Mouse (Mus musculus): Measurements from ENCODE around the gene Polr2l. TPM values are rescaled to one million over a fixed set of nuclear protein-coding genes. Genes with fewer than 3 reads are reported as not detected.
A peak's percentile ranks its signal among the peaks of the same experiment; 100 is the strongest.

Polr2l gene
- polyA plus RNA-seq, 1 experiment: 5.0 TPM

DNA sequence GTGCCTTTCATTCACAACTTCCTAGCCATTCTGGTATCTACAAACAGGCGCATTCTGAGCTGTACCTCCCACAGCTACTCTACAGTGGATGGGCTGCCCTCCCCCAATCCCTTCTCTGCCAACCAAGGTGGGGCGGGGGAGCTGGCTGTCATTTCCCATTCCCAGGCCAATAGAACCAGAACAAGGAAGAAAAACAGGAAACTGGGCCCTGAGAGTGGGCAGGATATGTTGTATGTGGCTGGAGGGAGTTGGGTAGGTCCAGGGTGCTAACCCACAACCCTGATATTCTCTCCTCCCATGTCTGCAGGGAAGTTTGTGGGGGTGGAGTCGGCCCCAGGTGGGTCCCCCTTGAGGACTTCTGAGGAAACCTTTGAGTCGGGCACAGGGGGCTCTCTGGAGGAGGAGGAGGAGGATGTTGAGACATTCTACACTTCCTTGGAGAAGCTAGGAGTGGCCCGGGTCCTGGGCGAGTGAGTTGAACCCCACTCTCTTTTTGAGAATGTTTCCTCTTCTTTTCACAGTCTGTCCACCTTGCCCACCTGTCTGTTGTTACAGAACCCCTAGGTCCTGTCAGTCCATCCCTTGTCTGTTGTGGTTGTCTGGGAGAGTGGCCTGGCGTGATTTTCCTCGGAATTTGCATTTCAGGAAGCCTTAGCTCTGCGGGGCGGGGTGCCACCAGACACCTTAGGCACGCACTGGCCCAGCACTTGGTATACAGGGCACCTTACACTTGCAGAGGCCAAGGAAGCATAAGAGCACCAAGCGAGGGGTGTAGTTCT is 10.9 kb downstream of the Polr2l start:
- H3K4me1 ChIP-seq (ENCODE audit: control insufficient read depth, insufficient read depth, low read length): peaks cover 68% of the 10 kb centered on the region
- no peak for TF ChIP-seq CTCF (IDR thresholded peaks at IDR 0.05; ENCODE audit: low read depth, low read length)
- TF ChIP-seq POLR2A (IDR thresholded peaks at IDR 0.05; ENCODE audit: borderline replicate concordance, low read depth, low read length): no peak
- H3K4me3 ChIP-seq (ENCODE audit: insufficient read depth, low read length): no peak overlapping the region
- H3K27ac ChIP-seq (ENCODE audit: insufficient read depth, low read depth, low read length): no peak overlapping the region

DNA sequence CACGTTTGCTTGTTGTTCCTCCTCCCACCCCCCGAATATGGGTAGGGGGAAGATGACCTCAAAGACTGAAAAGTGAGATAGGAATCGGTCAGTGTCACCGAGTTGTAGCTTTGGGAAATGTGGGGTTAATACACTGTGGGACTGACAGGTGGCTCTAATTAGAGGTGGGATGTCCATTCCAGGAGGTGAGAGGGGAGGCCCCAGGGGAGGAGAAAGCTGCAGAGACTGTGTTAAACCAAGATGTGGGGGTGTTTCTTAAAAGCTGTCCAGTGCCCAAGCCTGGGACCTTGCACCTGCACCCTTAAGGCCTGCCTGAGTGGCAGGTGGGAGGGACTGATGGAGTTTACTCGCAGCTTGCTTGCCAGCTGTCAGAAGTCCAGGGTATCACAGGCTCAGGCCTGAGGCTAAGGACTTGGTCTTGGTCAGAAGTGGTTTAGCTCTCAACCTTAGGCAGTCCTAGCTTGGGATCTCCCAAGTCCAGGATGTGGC is 12.6 kb downstream of the Polr2l start:
- peaks cover 66% of the 10 kb centered on the region for H3K4me1 ChIP-seq (ENCODE audit: control insufficient read depth, insufficient read depth, low read length)
- H3K27ac ChIP-seq (ENCODE audit: insufficient read depth, low read depth, low read length): no peak overlapping the region
- peak overlapping the region; percentile 34 for H3K4me3 ChIP-seq (ENCODE audit: insufficient read depth, low read length)
- TF ChIP-seq CTCF (IDR thresholded peaks at IDR 0.05; ENCODE audit: low read depth, low read length) (no peak), POLR2A (IDR thresholded peaks at IDR 0.05; ENCODE audit: borderline replicate concordance, low read depth, low read length) (no peak)

DNA sequence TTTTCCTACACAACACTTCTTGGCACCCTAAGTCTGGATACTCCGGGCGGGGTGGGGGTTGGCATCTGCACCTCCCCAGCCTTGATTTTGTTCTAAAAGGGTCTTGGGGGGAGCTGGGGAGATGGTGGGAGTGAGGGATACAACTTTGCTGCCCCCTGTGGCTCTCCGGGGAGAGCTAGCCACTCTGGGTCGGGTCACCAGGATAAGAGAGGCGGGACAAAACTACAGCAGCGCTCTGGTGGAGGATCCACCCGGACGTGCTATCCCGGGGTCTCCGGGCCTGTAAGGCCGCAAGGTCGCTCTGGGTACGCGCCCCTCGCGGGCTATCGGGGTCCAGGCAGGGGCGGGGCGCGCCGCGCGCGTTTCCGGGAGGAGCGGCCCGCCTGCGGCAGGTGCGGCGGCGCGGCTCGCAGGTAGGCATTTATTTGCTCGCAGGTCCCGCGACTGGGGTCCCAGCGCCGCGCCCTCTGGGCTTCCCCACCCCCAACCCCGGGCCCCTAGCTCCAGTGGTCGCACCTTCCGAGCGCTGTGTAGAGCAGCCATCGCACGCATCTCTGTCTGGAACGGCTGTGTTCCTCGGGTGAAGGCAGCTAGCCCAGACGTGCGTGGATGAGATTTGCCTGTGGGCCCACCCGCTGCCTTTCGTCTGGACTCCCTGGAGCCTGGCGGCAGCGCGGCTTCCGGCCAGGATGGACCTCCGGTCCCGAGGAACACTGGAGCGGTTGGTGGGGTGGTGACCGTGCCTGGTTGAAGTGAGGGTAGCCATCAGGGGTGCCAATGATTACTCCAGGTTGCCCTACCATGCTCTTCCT is 13.2 kb downstream of the Polr2l start:
- Histone ChIP-seq H3K4me3 (ENCODE audit: insufficient read depth, low read length) (peak overlapping the region; percentile 56), H3K27ac (ENCODE audit: insufficient read depth, low read depth, low read length) (no peak overlapping the region), H3K4me1 (ENCODE audit: control insufficient read depth, insufficient read depth, low read length) (peaks cover 69% of the 10 kb centered on the region)
- TF ChIP-seq POLR2A (IDR thresholded peaks at IDR 0.05; ENCODE audit: borderline replicate concordance, low read depth, low read length) (no peak), CTCF (IDR thresholded peaks at IDR 0.05; ENCODE audit: low read depth, low read length) (peak; percentile 14; the same call in 1 of the 2 replicates)

DNA sequence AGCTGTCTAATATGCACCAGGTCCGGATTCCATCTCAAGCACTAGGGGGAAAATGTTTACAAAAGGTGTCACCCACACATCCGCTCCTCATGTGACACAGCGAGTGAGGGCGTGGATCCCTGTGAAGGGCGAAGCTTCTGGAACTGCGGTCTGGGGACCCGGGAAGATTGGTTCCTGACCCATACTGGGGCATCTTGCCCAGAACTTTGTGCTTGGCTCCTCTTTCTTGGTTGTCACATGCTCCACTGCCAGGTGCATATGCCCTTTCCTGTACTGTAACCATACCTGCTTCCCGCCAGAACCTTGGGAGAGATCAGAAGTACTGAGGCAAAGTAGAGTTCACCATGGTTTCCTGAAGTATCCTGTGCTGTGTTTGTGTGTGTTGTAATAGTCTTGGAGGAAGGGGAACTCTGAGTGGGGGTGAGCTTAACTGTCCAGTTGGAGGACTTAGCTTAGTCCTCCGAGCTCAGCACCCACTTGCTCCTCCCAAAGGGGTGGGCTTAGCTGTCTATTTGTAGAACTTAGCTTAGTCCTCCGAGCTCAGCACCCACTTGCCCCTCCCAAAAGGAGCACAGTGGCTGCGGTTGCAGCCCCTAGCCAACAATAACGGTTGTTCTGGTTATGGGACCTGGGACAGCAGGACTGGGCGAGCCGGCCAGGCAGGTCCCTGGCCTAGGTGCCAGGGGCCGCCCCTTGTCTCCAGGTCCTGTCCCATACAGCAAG is 14.4 kb downstream of the Polr2l start, which contains the start of gene Cracr2b:
TSS of gene Cracr2b (plus strand) at position 704 of the 723 bp plus-strand sequence.
- Histone ChIP-seq H3K27ac (ENCODE audit: insufficient read depth, low read depth, low read length) (peak within 1 kb of the TSS; percentile 79), H3K4me1 (ENCODE audit: control insufficient read depth, insufficient read depth, low read length) (peaks cover 64% of the 10 kb centered on the region), H3K4me3 (ENCODE audit: insufficient read depth, low read length) (peak within 1 kb of the TSS; percentile 56)
- TF ChIP-seq CTCF (IDR thresholded peaks at IDR 0.05; ENCODE audit: low read depth, low read length): no peak
- no peak for TF ChIP-seq POLR2A (IDR thresholded peaks at IDR 0.05; ENCODE audit: borderline replicate concordance, low read depth, low read length)

DNA sequence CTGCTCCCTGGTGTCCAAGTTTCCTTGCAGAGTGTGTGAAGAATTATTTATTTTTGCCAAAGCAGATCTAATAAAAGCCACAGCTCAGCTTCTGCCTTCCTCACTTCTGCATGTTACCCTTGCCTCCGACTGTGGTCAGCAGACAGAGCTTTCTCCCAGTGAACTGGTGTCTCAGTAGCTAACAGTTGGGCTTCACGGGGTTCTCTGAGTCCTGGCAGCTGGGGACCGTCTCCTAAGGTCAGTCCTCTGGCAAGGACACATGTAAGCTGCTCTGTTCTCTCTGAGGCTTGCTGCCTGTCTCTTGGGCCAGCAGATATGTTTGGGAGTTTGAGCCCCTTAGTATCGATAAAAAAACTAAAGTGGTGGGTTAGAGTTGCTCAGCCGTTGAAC is 14.9 kb downstream of the Polr2l start:
- peak overlapping the region; percentile 79 for H3K27ac ChIP-seq (ENCODE audit: insufficient read depth, low read depth, low read length)

DNA sequence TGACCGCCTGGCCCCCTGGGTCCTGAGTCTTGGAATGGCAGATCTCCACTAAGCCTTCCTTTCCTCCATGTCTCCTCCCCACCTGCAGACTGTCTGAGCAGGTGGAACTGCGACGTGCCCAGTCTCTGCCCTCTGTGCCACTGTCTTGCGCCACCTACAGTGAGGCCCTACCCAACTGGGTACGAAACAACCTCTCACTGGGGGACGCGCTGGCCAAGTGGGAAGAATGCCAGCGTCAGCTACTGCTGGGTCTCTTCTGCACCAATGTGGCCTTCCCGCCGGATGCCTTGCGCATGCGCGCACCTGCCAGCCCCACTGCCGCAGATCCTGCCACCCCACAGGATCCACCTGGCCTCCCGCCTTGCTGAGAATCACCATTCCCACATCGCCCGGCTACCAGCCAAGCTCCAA is 15.6 kb downstream of the Polr2l start:
- H3K4me3 ChIP-seq (ENCODE audit: insufficient read depth, low read length): no peak overlapping the region
- TF ChIP-seq CTCF (IDR thresholded peaks at IDR 0.05; ENCODE audit: low read depth, low read length) (no peak), POLR2A (IDR thresholded peaks at IDR 0.05; ENCODE audit: borderline replicate concordance, low read depth, low read length) (no peak)
- peaks cover 57% of the 10 kb centered on the region for H3K4me1 ChIP-seq (ENCODE audit: control insufficient read depth, insufficient read depth, low read length)
- H3K27ac ChIP-seq (ENCODE audit: insufficient read depth, low read depth, low read length): no peak overlapping the region

More for the DNA sequence above, 14.9 kb downstream of the Polr2l start:
- TF ChIP-seq POLR2A (IDR thresholded peaks at IDR 0.05; ENCODE audit: borderline replicate concordance, low read depth, low read length) (no peak), CTCF (IDR thresholded peaks at IDR 0.05; ENCODE audit: low read depth, low read length) (no peak)
- Histone ChIP-seq H3K4me1 (ENCODE audit: control insufficient read depth, insufficient read depth, low read length) (peaks cover 60% of the 10 kb centered on the region), H3K4me3 (ENCODE audit: insufficient read depth, low read length) (no peak overlapping the region)

GRCm38 (mm10) chr7:141458661-141459060 is 16.3 kb downstream of the Polr2l start:
- Histone ChIP-seq H3K4me1 (ENCODE audit: control insufficient read depth, insufficient read depth, low read length) (peaks cover 51% of the 10 kb centered on the region), H3K4me3 (ENCODE audit: insufficient read depth, low read length) (no peak overlapping the region), H3K27ac (ENCODE audit: insufficient read depth, low read depth, low read length) (no peak overlapping the region)
- no peak for TF ChIP-seq POLR2A (IDR thresholded peaks at IDR 0.05; ENCODE audit: borderline replicate concordance, low read depth, low read length)
- no peak for TF ChIP-seq CTCF (IDR thresholded peaks at IDR 0.05; ENCODE audit: low read depth, low read length)

GRCm38 (mm10) chr7:141457986-141458660 is 16.8 kb downstream of the Polr2l start:
- peaks cover 50% of the 10 kb centered on the region for H3K4me1 ChIP-seq (ENCODE audit: control insufficient read depth, insufficient read depth, low read length)
- no peak overlapping the region for H3K27ac ChIP-seq (ENCODE audit: insufficient read depth, low read depth, low read length)
- H3K4me3 ChIP-seq (ENCODE audit: insufficient read depth, low read length): no peak overlapping the region
- TF ChIP-seq POLR2A (IDR thresholded peaks at IDR 0.05; ENCODE audit: borderline replicate concordance, low read depth, low read length) (no peak), CTCF (IDR thresholded peaks at IDR 0.05; ENCODE audit: low read depth, low read length) (peak; percentile 18; the same call in 1 of the 2 replicates)

- H3K27ac ChIP-seq (ENCODE audit: insufficient read depth, low read depth, low read length): no peak overlapping the region
- H3K4me3 ChIP-seq (ENCODE audit: insufficient read depth, low read length): peak overlapping the region; percentile 85; the same call in 1 of the 2 replicates
- H3K4me1 ChIP-seq (ENCODE audit: control insufficient read depth, insufficient read depth, low read length): peaks cover 45% of the 10 kb centered on the region
- TF ChIP-seq POLR2A (IDR thresholded peaks at IDR 0.05; ENCODE audit: borderline replicate concordance, low read depth, low read length): no peak
- TF ChIP-seq CTCF (IDR thresholded peaks at IDR 0.05; ENCODE audit: low read depth, low read length): no peak
Measured at GRCm38 (mm10) chr7:141457236-141457635, 17.7 kb downstream of the Polr2l start.
